Mouse (Mus musculus): Measurements from ENCODE around the gene Amelx.

The Amelx gene

DNA sequence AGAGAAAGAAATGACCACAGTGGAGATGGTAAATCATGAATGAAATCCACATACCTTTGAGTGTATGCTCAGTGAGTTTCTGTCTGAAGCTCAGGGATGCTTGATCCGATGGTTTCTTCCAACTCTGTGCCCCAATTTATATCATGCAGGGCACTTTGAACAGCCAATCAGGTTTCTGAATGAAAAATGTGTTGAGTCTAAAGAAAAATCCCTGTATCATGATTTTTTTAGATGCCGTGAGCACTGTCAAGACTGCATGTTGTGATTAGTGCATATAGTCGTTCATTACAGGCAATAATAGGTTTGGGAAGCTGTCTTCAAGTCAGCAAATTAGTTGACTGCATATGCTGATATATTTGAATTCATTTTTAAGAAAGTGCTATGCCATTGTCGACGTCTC, at the start of gene Amelx:
TSS of gene Amelx (minus strand) at position 101 of the 400 bp plus-strand sequence.
- DNase-seq (ENCODE audit: low read depth in 1 of 2, low spot score in 2 of 2), result no peak

DNA sequence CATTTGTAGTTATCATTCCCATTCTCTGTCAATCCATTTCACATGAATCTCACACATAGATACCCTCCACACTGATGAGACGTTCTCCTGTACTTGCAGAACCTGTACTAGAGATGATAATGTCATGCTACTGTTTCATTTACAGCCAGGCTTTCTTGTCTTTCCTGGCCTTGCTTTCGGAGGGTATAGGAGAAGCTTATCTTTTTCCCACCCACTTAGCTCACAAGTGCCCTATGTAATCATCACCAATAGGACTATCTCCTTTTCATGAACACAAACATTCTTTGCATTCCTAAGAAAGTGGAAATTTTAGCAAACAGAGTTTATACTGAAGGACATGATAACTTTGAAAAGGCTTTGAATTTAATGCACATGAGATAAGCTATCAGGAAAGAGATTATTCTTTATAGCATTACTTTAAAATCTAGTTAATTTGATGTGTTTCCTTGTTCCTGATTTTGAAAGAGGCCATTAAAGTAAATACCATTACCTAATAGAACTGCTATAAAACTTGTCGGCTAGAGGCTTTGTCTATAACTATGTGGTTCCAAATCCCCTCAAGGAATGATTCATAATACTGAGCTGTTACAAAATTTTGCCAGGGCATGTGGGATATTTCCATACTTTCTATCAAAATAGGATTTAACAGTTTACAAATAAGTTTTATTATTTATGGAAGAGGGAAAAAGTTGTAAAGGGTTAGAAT, 35.5 kb upstream of the Amelx start:
- DNase-seq (ENCODE audit: low read depth in 1 of 2, low spot score in 2 of 2), result no peak

DNA sequence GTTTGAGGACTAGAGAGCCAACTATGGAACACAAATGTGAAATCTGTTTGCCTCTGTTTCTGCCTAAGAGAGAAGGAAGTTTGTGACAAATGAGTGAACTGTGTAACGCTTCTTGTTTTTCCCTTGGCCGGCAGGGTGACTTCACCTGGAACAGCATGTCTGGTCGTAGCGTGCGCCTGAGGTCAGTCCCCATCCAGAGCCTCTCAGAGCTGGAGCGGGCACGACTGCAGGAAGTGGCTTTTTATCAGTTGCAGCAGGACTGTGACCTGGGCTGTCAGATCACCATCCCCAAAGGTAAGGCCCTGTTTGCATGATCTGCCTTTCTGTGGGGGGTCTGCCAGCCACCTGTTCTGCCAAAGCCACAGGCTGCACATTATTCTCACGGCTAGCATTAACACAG, 33.1 kb upstream of the Amelx start:
- DNase-seq (ENCODE audit: low read depth in 1 of 2, low spot score in 2 of 2), result no peak

DNA sequence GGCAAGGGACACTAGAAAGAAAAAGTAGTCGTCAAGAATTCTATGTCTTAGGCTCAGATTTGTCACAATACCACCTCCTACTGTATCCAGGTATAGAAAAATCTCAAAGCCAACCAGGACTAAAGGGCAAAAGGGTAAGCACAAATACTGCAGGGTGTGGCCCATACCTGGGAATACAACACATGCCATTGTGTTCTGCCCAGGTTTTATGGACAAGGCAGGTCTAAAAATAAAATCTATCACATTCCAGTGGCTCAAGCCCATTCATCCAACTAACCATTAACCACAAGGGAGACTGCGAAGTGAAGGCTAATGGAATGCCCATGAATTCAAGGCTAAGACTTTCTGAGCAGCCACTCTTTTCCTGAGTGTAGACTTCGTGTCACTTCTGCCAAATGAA, 23.0 kb upstream of the Amelx start:
- DNase-seq (ENCODE audit: low read depth in 1 of 2, low spot score in 2 of 2), result no peak

DNA sequence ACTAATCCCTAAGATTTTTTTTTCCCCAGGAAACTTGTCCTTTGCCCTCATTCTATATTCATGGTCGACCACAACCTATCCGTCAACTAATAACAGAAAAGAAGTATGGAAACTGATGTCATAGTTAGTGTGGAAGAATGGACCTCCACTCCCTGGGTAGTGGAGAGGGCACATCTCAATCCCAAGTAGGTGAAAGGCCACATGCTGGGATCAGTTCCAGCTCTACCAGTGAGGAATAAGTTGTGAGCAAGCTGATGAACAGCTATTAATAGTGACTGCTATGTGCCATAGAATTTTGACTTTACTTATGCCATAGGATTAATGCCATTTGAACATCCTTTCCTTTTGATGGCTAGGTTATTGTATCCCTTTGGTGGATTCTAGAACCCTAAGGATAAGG, 8.4 kb downstream of the Amelx start:
- no peak for DNase-seq (ENCODE audit: low read depth in 1 of 2, low spot score in 2 of 2)

DNA sequence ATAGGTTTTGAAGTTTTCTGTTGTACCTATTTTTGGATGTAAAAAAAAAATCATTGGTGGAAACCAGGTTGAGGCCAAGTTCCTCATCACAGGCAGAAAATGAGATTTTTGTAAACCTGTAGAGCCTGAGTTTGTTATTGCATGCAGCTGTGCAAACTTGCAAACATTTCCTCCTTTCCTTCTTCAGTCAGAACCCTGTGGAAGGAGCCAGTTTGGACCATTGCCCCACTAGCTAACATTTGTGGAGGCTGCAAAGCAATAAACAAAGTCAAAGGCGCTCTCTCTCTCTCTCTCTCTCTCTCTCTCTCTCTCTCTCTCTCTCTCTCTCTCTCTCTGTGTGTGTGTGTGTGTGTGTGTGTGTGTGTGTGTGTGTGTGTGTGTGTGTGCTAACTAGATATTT, 13.2 kb downstream of the Amelx start:
- DNase-seq (ENCODE audit: low read depth in 1 of 2, low spot score in 2 of 2), result no peak

DNA sequence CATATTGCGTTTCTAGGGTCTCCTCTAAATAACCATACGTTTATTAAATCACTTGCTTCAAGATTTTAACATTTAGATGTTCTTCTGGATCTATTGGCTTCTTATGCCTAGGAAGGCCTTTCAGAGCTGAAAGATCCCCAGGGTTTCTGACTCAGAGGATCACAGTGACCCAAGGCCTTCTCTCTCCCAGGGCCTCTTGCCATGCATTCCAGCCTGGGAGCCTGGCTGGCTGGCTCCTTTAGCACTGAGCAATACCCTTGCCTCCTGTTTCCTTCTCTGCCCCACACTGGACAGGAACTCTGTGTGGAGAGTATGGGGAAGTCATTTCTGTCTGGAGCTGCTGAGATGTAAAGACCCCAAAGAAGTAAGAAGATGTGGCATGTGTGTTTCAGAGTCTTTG, 16.0 kb downstream of the Amelx start:
- DNase-seq (ENCODE audit: low read depth in 1 of 2, low spot score in 2 of 2), result no peak

DNA sequence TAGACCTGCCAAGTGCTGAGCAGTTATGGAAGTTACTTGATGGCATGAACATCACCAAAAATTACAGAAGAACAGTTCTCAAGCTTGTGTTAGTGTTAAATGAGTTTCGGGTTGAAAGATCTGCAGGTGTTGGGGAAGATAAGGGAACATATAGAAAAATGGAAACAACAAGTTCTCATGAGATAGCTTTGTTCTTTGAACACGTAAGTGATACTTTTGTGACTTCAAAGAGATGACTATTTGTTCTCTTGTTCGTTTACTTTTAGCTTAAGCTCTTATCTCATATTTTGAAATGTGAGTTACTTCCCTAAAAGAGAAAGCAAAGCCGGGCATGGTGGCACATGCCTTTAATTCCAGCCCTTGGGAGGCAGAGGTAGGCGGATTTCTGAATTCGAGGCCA, 28.6 kb downstream of the Amelx start:
- DNase-seq (ENCODE audit: low read depth in 1 of 2, low spot score in 2 of 2), result no peak

DNA sequence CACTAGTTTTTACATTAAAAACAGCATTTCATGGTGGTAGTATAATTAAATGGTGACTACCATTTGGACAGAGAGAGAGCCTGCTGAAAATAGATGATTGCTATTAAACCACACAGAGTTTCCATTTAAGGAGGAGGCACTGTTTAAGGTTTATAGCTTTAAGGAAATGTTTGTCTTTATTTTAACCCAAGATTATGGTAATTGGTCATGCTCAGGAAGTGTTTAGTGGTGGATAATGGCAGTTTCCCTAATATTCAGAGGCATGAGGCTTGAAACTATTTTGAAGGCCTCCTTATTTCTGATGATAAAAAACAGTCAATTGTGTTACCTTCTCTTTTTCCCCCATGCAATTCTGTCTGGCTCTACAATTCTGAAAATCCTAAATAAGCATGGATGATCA, 33.2 kb downstream of the Amelx start:
- no peak for DNase-seq (ENCODE audit: low read depth in 1 of 2, low spot score in 2 of 2)

DNA sequence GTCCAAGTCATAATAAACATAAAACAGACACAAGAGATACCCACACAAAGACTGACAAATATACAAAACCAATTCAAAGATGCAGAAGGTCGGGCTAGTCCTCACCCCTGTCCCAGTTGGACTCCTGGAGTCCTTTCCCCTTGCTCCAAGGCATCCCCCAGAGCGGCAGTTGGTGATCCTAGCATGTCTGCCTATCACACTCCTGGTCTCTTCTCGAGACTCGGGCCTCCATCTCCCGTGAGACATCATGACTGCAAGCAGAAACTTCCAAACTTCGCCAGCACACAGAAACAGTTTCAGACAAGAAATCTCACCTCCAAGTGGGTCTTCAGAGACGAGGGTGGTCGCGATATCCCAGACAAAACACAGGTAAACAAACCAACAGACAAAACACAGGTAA, 46.5 kb downstream of the Amelx start:
- DNase-seq (ENCODE audit: low read depth in 1 of 2, low spot score in 2 of 2), result no peak

DNA sequence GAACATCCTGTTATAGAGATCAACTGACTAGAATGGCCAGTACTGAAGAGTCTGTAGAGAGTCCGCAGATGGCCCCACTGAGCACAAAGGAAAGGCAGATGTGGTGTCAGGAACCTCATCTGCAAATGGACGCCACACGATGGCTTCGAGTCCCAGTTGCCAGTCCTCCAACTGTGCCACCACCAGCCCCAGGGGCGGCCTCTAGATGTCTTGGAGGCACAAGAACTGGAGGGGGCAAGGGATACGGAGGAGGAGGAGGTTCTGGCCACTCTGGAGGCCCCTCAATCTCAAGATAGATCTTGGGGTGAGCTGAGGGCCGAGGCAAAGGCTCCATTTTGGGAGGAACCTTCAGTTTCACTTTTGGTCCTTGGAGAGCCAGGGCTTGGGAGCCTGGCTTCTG, 47.2 kb downstream of the Amelx start:
- DNase-seq (ENCODE audit: low read depth in 1 of 2, low spot score in 2 of 2), result no peak

All from monocyte, adult 2 months (primary cell).